Mouse (Mus musculus) spleen, postnatal 4 days (tissue): ENCODE results near the gene Glis2.
"Not testable (repeated sequence)": the region's sequence is repeated elsewhere in the genome, so short reads cannot be mapped to it uniquely, and the experiment has no call there.

Source experiments
- DNase-seq, 2 experiments: peaks; one replicate each; pipeline ENCODE4 v3.0.0; 2022; ENCODE audit warnings: low spot score in 2 of 2

The Glis2 gene

DNA sequence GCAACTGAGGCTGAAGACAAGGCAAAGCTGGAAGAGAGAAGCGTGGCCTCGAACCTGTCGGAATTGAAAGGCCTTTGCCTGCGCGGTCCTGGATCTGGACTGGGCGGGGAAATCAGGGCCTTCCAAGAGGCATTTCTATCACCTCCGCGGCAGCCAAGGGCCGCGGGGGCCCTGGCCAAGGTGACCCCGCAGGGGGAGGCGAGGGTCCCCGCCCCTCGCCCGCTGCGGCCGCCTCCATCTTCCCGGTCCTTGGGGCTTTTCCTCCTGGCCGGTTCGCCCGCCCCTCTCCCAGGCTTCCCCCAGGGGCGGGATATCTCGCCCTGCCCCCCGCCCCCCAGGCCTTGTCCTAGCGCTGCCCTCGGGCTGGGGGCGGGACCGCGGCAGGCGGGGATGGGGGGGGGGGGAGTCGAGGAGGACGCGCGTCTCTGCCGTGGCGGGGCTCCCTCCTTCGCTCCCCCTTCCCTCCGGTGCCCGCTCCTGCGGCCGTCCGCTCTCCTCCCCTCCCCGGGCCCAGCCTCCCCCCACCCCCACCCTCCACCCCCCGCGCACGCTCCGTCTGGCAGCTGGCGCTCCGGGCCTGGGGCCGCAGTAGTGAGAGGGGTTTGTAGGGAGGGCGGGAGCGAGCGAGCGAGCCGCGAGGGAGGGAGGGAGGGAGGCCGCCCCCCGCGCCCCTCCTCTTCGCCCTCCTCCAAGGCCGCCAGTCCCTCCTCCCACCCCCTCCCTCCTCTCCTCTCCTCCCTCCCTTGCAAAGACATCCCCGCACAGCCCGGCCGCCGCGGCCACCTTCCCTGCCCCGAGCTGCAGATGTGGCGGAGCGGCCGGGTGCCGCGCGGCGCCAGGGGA, at the start of gene Glis2:
TSS of gene Glis2 (plus strand) at position 743 of the 843 bp plus-strand sequence.
- DNase-seq: no peak

DNA sequence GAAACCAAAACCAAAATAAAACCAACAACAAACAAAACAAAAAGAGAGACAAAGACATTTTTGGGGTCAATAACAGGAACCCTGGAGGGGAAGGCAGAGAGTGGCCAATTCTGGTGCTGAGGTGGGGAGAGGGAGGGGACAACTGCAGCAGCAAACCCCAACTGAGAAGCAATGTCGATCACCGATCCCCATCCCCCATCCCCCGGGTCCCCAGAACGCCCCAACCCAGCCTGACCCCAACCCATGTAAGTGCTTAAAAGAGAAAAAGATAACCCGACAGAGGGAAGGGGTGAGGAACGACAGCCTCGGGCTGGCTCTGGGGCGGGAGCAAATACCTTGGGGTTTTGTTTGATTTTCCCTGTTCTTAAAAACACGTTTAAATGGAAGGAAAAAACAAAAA, 49.7 kb upstream of the Glis2 start:
- DNase-seq: no peak

DNA sequence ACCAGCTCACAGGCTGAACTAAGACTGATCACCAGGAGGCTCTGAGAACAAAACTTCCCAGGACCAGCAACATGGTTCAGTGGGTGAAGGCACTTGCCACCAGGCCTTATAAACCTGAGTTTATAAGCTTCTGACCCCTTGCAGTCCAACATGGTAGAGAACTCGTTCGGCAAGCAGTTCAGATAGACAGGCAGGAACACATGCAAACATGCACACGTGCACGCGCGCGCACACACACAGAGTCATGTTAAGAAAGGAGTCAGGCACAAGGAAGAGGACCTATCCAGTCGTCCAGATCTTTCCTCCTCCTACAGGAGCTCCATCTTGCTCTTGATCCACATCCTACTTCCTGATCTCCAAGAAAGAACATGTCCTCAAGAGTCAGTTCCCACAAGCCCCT, 47.7 kb upstream of the Glis2 start:
- DNase-seq: no peak

DNA sequence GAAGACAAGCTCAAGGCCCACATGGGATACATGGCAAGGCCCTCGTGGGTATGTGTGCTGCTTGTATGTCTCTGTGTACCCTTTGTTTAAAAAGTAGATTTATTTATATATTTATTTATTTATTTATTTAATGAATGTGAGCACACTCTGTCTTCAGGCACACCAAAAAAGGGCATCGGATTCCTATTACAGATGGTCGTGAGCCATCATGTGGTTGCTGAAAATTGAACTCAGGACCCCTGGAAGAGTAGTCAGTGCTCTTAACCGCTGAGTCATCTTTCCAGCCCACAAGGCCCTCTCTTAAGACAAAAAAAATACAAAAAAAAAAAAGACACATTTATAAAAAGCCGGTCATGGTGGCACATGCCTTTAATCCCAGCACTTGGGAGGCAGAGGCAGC, 46.9 kb upstream of the Glis2 start:
- DNase-seq: no peak

DNA sequence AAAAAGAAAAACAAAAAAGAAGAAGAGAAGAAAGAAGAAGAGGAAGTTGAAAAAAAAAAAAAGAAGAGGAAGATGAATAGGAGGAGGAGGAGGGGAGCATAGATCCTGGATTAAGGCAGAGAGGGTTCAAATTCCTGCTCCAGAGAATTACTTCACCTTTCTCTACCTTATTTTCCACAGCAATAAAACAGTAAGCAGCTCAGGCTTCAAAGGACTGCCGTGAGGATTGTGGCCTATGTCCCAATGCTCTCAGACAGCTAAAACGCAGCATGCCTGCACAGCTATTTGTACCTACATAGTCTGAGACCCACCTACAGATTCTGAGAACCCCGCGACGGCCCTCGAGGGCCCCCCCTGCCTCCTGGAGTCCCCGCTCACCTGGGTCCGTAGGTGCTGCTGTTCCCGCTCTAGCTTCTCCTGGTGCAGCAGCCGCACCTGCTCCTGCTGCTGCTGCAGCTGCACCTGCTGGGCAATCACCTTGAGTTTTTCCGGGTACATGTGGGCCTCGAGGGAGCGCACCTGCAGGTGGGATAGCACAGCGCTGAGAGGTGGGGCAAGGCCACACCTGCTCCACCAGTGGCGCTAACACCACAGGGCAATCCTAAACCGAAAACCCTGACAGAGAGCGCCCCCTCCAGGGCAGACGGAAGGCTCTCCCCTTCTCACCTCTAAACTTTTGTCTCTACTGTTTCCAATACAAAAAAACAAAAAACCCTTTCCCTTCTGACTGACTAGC, 45.4 kb upstream of the Glis2 start:
- peak in 1 of 2 experiments; percentile 69 for DNase-seq

DNA sequence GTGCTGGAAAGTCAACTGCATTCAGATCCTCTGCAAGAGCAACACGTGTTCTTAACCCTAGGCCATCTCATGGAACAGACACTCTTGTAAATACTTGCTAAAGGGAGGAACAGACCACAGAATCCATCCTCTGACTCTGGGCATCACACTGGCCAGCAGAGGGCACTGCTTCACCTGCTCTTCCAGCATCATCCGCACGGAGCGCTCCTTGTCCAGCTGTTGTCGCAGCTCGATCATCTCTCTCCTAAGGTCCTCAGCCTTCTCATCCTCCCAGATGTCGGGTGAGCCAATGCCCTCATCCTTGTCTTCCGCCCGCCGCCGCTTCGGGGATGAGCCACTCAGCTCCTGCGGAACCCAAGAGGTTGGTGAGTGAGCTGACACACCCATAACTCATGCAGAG, 43.5 kb upstream of the Glis2 start:
- peak; percentile 58 to 82 for DNase-seq

DNA sequence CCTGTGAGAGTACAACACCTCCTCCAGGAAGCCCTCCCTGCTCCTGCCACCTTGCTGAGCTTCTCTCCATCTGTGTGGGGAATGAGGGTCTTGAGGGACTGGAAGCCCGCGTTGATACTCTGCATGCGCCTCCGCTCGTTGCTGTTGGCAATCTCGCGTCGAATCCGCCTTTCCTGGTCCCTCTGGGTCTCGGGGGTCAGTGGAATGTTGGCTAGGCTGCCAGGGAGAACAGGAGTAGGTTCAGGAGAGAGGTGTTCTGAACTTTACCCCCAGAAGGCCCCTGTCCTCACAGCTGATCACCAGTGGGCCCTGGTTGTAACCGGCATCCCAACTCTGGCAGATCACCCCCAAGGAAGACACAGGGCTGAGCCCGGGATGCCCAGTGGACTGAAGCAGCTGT, 42.6 kb upstream of the Glis2 start:
- peak in 1 of 2 experiments; percentile 61 for DNase-seq

DNA sequence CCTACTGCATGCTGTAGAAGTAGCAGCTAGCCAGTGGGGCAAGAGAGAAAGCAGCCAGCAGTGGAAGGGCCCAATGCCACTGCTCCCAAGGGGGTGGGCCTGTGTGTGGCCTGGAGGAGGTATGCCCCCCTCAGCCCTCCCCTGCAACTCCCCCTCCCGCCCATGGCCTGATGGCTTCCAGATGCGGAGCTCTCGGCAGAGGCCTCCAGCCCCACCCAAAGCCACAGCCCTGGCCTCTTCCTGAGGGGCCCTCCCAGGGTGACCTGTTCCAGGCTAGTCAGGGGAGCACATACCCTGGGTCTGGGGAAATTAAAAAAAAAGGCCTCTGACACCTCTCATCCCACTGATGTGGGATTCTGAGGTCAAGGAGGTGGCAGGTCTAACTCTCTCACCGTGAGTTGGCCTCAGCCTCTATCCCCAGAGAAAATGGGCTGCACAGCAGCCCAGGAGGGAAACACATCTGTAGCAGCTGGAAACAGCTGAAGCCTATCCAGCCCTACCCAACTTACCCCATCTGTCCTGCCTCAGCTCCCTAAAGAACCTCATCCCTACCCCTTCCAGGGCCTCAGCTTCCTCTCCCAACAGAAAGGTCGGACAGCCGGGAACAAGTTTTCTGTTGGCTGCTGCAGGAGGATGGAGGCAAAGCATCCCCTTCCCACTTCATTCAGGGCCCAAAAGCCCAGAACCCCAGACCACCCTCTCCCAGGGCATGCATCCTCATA, 41.5 kb upstream of the Glis2 start:
- peak; percentile 60 to 76 for DNase-seq

DNA sequence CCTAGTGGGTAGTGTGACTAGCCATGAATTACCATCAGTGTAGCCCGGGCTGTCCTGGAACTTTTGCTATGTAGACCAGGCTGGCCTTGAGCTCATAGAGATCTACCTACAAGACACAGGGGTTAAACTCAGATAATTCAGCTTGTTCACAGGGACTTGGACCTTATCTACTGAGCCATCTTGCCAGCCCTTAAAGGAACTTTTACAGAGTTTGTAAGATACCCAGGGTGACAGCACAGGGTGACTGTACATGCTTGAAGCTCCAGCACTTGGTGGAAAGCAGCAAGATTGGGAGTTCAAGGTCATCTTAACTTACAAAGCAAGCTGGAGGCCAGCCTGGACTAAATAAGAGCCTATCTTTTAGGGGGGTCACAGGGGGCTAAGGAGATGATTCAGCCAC, 39.0 kb upstream of the Glis2 start:
- DNase-seq: no peak

DNA sequence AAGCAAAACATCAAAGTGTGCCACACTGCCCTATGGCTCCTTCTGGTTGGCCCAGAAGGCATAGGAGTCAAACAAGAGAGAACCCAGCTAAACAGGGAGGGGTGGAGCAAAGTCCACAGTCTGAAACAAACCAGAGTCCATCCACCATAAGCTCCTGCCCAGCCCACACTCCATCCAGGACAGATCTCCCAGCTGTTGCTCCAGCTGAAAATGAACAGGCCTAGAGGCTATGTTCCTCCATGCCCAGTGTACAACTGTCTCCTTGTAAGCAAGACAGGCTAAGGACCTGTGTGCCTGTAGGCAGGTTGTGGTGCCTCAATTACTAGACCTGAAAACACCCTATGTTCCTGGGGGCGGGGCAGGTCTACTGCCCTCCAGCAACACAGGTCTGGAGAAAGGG, 37.4 kb upstream of the Glis2 start:
- no peak for DNase-seq

DNA sequence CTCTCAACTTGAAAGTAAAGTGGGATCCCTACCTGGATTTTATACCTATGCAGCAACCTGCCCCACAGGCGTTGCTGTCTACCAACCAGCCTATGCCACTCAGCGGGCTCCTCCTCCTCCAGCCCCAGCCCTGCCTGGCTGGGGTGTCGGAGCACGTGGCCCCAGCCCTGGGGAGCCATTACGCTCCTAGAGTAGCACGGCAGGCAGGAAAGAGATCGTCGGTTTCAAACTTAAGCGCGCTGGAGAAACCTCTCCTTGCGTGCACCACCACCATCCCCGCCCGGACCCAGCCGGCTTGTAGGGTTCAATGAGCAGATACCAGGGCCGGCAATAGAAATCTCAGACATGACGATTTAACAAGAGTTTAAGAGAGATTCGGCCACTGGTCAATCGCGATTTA, 36.6 kb upstream of the Glis2 start:
- peak; percentile 68 to 84 for DNase-seq

DNA sequence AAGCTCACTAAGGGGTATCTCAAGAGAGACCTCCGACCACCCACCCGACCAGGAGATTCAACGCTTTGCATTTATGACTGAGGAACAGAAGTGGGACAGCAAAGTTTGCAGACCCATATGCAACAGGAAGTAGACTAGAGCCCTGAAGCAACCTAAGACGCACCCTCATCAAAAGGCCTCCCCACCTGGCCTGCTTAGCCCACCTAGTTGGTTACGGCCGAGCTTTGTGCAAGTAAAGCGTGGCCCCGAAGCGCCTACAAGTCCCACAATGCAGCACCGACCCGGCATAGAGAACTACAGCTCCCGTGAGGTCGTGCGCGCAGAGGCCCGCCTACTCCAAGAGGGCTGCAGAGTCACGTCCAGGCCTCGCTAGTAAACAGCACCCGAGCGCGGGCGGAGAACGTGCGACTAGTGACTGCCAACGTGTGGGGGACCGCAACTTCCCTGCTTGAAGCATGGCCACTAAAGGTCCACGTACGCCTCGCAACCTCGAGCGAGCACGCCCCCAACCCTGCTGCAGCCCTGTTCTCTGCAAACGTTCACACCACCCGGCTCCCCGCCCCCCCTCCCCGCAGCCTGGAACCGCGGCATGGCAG, 36.0 kb upstream of the Glis2 start:
- DNase-seq: peak; percentile 88 to 93

DNA sequence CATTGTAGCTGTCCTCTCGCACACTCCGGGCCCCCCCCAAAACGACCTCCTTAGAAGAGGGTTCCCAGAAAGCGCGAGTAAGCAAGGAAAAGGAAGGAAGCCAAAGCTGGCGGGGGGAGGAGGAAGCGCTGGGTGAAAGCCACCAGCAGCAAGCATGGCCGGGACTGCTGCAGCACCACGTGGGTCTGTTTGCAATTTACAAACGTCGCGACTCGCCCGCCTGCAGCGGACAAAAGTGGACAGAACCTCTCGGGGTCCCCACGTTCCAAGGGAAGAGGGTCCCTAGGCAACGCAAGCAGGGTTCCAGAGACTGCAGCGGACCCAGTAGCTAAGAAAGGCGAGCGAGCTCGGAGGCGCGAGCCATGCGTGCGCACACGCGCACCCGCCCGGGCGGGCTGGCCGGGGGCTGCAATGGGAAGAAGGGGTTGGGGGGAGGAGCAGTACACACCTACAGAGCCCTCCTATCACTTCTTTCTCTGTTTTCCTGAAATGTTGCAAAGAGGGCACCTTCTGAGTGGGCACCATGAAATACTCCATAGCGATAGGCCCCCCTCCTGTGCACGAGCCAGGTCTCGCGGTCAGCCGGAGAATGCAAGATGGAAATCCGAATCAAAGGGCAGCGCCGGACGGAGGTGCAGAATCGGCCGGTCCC, 35.4 kb upstream of the Glis2 start:
- DNase-seq: peak; percentile 46 to 80

DNA sequence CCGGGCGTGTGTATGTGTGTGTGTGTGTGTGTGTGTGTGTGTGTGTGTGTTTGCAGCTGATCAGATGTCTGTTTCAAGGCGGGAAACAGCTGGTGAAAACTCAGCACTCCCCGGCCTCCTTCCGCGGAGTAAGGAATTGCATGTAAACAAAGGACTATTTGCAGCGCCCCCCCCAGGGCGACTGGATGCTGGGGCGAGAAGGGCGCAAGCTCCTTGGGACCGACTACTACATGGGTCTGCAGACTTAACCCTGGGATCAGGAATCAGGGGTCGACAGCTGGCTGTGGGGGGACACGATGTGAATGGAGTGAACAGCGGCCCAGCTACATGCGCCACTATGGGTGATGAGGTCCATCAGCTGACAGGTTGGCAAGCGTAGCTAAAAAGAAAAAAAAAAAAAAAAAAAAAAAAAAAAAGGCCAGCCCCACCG, 34.8 kb upstream of the Glis2 start, which contains the start of gene Tfap4:
TSS of gene Tfap4 (minus strand) at position 140 of the 430 bp plus-strand sequence.
- peak; percentile 81 to 88 for DNase-seq

DNA sequence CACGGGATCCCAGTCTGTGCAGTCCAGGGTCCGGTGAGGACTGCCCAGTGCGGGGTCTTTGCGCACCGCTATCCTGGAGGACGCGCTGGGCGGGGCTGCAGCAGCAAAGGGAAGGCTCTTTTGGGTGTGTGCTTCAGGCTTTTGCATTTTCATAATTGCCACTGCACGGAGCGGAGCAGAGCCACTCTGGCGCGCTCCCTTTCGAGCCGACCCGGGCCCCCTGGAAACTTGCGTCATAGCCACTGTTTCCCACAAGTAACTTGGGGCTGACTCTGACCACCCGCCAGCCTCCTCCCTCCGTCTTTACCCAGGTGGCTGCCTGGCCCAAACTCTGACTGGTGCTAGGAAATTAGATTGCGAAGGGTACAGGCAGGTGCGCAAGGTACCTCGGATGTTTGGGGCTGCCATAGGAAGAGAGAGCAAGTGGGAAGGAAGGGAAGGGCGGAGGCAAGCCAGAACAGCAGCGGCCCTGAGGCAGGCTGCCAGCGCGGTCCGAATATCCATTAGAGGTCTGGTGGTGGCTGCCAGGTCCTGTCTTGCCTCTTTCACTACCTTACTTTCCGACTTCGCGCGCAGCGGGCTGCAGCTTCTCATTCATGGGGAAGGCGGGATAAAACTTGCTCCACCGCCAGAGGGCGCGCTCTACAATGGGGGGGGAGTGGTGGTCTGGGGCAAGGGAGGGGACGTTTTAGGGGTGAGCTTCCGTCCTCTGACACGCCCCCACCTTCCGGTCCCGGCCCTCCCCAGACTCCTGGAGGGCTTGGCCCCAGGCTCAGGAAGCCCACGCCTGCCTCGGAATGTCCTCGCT, 34.2 kb upstream of the Glis2 start:
- DNase-seq: peak; percentile 68 to 90

DNA sequence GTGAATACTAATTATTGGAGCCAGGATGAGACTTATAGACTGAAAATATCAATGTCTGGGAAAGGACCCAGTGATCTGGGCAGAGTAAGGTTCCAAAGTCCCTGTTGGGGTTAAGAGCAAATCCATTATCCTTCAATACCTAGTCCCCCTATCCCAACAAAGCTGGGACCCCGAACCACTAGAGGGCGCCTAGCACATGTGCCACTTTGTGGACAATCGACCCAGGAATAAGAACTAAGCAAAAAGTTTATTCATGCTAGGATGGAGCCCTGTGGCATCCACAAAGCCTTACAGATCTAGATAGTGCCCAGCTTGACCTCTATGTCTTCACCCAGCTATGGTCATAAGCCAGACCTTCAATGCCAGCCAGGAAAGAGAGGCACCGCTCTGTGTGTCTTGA, 26.6 kb upstream of the Glis2 start:
- peak; percentile 78 to 92 for DNase-seq

DNA sequence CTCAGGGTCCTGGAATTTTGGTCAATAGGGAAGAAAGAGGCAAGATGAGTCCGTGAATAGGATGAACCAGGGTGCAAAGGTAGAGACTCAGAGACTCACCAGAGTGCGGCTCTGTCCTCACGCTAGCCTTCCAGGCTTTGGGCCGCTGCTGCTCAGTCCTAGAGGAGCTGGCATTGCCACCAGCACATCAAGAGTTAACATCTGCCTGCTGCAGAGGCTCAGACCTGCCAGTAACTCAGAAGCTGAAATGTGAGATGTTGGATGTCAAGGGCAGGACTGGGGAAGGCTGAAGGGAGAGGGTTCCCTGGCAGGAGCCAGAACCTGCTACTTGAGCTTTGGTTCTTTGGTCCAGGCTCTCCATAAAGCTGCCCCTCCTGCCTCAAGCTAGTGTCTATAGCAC, 23.8 kb upstream of the Glis2 start:
- no peak for DNase-seq

DNA sequence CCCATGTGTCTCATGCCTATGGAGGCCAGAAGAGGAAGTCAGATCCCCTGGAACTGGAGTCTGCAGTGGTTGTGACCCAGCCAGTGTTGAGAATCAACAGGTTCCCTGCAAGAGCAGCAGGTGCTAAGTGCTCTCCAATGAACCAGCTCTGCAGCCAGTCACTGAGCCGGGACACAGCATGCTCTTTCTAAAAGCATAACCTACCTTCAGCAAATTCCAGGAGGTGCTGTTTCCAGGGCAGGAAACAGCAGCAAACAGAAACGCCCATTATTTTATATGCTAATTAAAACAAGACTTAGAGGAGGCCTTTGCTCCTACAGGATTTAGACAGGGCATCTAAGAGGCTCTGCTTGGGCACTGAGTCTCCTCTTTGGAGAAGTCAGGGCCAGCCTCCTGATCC, 18.5 kb upstream of the Glis2 start:
- DNase-seq: no peak

DNA sequence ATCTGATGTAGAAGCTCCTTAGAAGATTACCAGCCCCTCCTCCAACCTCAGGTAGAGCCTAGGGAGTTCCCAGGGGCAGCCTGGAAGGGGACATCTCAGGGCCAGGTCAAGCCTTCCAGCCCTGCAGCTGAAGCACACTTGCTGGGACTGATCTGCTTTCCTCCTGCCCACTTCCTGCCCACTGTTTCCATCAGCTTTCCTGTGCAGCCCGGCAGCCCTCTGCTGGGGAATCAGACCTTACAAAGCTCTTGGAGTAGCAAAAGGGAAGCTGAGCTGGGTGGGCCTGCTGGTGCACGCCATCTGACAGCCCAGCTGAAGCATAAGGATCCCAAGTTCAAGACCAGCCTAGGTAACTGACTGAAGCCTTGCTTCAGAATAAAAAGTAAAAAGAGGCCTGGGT, 17.6 kb upstream of the Glis2 start:
- no peak for DNase-seq

DNA sequence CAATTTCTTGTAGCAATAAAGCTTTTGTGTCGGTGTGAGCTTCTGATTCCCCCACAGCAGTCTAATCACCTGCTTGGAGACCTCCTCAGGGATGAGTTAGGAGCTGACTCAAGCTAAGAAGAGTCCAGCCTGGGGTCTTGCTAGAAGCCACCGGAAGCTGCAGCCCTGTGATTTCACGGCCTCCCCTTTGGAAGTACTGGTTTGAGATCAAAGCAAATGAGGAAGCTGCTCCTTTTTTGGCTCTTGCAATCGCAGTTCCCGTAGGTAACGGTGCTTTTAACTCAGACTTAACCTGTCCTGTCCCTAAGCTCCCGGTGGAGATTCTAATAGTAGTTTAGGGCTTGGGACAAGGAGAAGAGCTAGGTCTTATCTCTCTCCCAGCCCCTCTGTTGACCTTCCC, 15.9 kb upstream of the Glis2 start:
- no peak for DNase-seq

DNA sequence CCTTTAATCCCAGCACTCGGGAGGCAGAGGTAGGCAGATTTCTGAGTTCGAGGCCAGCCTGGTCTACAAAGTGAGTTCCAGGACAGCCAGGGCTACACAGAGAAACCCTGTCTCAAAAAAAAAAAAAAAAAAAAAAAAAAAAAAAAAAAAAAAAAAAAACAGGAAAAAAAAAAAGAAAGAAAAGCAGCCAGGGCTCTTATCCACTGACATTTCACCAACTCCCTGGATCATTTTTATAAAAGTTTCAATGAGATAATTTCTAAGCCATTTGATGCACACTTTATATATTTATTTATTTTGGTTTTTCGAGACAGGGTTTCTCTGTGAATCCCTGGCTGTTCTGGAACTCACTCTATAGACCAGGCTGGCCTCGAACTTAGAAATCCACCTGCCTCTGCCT, 13.3 kb upstream of the Glis2 start:
- DNase-seq: not testable (repeated sequence)
